Mouse (Mus musculus) activated CD4-positive, CD25-positive, alpha-beta regulatory T cell, adult 9 weeks (primary cell): ENCODE results near the gene Mroh2a. TPM values are rescaled to one million over a fixed set of nuclear protein-coding genes. Genes with fewer than 3 reads are reported as not detected.

Experiments
- polyA plus RNA-seq: library from polyadenylated mRNA; unstranded; fragments of 100-300 nt; shearing (Covaris generic); gene quantifications from one replicate; pipeline ENCODE4 v1.2.1, GENCODE M21; 2017

Mroh2a gene
- 0.75 TPM for polyA plus RNA-seq

GRCm38 (mm10) chr1:88226670-88227379 lies at the start of gene Mroh2a:
Mroh2a (plus strand) TSS chr1:88226986.

GRCm38 (mm10) chr1:88200456-88200855 lies 26.3 kb upstream of the Mroh2a start, which contains the start of gene Ugt1a2:
Ugt1a2 (plus strand) TSS chr1:88200601.

GRCm38 (mm10) chr1:88205294-88205922 lies 21.4 kb upstream of the Mroh2a start, which contains the start of gene Dnajb3:
Dnajb3 (minus strand) TSS chr1:88205782.

GRCm38 (mm10) chr1:88211812-88212211 lies 15.0 kb upstream of the Mroh2a start, which contains the start of gene Ugt1a1:
Ugt1a1 (plus strand) TSS chr1:88211959.

GRCm38 (mm10) chr1:88277098-88277817 lies 50.5 kb downstream of the Mroh2a start, which contains the start of the genes Hjurp and Trpm8:
Hjurp (minus strand) TSS chr1:88277633.
Trpm8 (plus strand) TSS chr1:88277661.

Other genes with a start within 250 kb of the Mroh2a start
- 21.1 TPM for gene Usp40, start 218.4 kb upstream of the Mroh2a start, polyA plus RNA-seq
- gene Ugt1a10, start 171.6 kb upstream of the Mroh2a start, polyA plus RNA-seq, result not detected
- gene Ugt1a9, start 156.2 kb upstream of the Mroh2a start, polyA plus RNA-seq, result 0.15 TPM
- gene Ugt1a8, start 139.2 kb upstream of the Mroh2a start, polyA plus RNA-seq, result not detected
- gene Ugt1a7c, start 131.9 kb upstream of the Mroh2a start, polyA plus RNA-seq, result 0.90 TPM
- gene Ugt1a6b, start 123.7 kb upstream of the Mroh2a start, polyA plus RNA-seq, result not detected
- gene Ugt1a6a, start 92.2 kb upstream of the Mroh2a start, polyA plus RNA-seq, result 0.66 TPM
- gene Ugt1a5, start 61.0 kb upstream of the Mroh2a start, polyA plus RNA-seq, result not detected
- not detected for gene Ugt1a2, start 26.4 kb upstream of the Mroh2a start, polyA plus RNA-seq
- 0.53 TPM for gene Dnajb3, start 21.2 kb upstream of the Mroh2a start, polyA plus RNA-seq
- not detected for gene Ugt1a1, start 15.0 kb upstream of the Mroh2a start, polyA plus RNA-seq
- 115 TPM for gene Hjurp, start 50.6 kb downstream of the Mroh2a start, polyA plus RNA-seq
- gene Trpm8, start 50.7 kb downstream of the Mroh2a start, polyA plus RNA-seq, result not detected
- not detected for gene Spp2, start 180.0 kb downstream of the Mroh2a start, polyA plus RNA-seq